Mouse (Mus musculus) liver, adult (tissue): ENCODE results near the gene 4921530L21Rik.

Source experiments
- GATA4 ChIP-seq: IDR thresholded peaks from 2 replicates; pipeline ENCODE4 v1.6.1; 2014; ENCODE audit warnings: mild to moderate bottlenecking, low read length; ENCODE audit not compliant: insufficient replicate concordance

The 4921530L21Rik gene

DNA sequence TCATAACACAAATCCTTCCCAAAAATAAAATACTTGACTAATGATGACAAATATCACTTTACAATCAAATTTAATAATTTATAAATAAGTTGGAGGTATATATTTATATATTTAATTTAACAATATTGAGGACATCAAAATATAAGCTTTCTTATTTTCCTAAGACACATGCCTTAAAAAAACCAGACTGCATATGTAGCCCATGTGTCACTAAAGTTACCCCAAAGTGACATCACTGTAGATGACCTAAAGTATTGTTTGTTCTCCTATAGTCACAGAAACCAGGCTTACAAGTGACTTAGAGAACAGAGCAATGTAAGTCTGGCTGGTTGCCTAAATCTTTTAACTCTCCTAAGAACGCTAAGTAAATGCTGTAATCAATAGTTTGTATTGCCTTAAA, at the start of gene 4921530L21Rik:
4921530L21Rik (plus strand) TSS at position 301 of the 400 bp plus-strand sequence.
- no peak for TF ChIP-seq GATA4

DNA sequence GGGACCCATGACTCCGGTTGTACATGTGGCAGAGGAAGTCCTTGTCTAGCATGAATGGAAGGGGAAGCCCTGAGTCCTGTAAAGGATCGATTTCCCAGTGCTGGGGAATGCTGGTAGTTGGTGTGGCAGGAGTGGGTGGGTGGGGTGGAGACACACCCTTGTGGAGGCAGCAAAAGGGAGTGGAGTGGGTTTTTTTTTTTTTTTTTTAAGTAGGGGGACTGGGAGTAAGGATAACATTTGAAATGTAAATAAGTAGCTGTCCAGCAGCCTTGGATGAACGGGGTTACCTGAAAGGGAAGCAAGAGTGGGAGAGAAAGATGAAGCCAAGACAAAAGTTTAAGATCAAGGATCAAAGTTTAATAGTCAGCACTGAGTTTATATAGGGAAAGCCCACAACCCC, 47.2 kb upstream of the 4921530L21Rik start:
- TF ChIP-seq GATA4, result no peak

DNA sequence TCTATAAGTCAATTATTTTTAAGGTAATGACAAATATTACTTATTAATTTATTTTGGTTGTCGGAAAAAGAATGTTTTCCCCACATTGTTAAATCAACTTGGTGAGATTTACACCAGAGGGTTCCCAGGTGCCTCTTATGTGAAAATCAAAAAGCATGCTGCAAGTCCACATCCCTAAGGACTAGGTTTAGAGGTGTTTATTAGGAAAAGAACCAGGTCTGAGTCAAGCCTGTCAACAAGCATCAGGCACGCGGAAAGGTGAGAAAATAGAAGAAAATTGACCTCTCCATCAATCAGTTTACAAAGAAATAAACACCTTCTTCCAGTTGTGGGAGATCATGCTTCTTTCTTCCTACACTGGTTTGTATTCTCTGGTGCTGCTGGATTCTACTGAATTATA, 18.1 kb upstream of the 4921530L21Rik start:
- no peak for TF ChIP-seq GATA4

DNA sequence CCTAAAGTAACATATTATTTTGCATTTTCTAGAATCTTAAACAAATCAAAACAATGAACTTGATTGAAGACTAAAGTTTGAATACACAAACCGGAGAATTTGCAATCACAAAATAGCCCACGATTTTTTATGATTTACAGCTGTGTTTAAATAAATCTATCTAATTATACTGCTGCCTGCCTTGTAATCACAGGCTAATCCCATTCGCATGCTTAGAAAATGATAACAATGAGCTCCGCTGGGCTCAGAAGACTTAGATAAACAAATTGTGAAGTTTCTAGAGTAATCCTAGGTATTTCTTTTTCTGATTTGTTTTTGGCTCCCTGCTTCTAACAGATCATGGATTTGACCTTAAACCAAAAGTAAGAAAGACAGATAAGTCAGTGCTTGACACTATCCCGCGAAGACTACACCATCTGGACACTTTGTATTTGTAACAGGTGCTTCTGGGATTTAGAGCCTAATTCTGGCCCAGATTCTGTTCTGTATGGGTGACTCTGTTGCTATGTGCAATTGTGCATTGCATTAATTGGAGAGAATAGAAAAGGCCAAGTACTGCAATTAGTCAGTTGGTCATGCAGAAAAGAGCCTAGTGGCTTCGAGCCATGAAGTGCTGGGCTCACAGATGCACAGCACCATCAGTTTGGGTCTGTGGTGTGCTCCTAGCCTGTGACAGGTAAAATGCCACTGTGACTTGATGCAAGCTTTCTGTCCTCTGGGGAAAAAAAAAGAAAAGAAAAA, 15.2 kb upstream of the 4921530L21Rik start:
- TF ChIP-seq GATA4, result no peak

DNA sequence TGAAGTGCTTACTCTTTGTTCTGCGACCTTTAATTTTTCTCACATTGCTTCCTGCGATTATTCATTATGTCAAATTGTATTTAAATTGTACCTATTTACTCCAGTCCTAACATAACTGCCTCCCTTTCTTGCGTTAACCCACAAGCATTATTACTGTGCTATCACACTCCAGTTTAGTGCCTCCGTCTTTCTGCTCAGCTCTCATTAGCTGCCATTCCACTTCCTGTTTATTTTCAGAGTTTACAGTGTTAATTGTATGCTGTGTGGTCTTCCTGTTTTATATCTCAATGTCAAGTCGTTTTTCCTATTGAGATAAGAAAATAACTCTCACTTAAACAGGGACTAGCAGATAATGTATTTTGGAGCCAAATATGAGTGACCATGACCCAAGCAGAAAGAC, 9.0 kb upstream of the 4921530L21Rik start:
- no peak for TF ChIP-seq GATA4

DNA sequence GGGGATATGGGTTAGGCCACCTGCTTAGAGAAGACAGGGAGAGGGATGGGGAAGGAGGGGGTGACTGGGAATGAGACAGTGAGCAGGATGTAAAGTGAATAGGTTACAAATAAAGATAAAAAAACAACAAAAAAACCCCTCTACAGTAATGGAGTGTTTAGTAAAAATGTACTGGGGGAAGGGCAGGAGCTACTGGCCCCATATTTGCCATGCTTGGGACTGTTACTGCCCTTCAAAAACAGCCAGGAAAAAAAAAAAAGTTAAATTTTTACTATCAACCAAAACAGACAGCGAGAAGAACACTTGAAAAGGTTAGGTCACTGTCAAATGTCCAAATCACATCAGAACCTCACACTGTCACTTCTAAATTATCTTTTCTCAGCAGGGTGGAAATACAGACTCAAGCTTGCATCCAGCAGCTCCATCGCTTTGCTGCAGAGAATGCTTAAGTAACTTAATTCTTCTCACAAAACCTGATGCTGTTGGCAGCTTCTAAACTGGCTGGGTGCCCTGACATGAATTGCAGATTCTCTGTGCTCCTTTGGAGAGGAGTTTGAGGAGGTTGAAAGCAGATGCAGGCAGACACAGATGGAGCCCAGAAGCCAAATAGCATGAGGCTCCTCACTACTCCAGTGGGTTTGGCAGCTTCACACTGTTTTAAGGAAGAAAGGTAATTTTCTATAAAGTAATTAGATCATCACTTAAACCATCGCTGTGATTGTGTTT, 4.1 kb upstream of the 4921530L21Rik start:
- no peak for TF ChIP-seq GATA4

DNA sequence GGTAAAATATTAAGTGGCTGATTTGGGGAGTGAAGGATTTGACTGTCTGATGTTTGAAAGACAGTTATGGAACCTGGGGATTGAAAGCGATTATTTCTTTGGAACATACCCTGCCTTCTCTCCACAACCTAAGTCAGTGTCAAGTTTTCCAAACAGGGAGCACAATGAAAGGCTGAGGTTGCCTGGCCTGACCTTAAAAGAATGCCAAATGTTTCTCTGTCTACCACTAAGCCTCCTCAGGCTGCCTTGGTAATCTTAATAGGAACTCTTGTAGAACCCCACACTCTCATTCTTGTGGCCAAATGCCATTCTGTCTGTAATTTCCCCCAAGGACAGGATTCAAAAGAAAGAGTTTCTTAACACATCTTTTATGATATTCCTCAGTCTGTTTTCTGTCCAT, 3.5 kb upstream of the 4921530L21Rik start:
- no peak for TF ChIP-seq GATA4

DNA sequence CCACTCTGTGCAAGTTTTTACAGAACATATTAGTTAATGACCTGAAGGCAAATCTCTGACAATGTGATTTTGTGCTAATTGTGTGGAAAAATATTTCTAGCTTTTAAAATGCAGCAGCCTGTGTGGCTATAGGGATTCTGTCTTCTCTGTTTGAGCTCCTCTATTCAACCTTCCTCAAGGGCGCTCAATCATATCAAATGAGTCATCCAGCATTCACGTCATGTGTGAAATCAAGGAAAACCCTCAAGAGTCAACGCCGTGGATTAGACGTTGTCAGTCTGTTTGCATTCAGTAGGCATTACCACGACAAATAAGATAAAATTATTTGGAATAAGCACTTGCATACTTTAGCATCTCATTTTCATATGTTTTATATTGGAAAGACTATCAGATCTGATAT, 18.4 kb downstream of the 4921530L21Rik start:
- no peak for TF ChIP-seq GATA4

DNA sequence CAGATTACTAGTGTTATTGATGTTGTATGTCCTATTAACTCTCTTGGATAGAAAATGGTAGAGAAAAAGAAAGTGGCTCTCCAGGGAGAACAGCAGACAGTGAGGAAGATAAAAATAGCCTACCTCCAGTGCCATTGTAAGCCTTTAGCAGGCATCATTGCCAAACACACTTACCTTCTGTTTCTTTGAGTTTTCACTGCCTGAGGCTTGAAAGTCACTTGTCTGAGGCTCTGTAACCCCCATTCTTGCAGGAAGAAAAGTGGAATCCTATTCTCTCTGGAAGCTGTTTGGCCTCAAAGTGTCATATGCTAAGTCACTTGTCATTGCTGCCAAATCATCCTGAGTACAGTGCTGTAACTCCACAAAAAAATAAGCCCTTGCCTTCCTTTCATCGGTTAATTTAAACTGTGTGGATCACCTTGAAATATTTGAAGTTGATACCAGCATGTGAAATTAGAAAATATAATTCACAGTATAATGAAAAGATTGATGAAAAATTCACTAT, 23.6 kb downstream of the 4921530L21Rik start:
- TF ChIP-seq GATA4, result no peak

DNA sequence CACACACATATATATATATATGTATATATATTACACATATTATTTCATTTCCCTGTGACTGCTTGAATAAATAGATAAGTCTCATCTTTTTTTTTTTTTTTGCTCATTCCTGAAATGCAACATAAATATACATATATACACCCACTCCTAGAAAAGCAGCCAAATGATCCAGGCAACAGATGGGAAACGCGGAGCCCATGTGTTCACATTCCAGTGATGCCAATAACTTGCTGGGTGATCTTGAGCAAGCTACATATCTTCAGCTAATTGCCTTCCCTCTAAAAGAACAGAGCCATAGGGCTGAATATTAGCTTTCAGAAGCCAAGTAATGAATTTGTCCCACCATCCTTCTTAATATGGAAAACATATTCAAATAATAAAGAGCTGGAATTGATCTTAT, 32.2 kb downstream of the 4921530L21Rik start:
- TF ChIP-seq GATA4, result no peak

DNA sequence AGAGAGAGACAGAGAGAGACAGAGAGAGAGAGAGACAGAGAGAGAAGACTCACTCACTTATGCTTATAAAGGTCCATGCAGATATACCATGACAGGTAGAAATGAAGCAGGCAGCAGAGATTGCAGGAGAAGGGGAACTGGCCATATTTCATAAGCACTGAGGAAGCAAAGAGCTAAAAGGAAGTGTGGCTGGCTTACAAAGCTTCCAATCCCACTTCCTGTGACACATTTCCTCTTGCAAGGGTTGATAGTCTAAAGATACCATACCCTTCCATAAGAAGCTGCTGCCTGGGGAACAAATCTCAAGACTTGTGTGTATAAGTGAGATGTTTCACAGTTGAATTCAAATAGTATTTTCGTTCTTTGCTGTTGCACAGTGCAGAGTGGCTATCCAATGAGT, 45.7 kb downstream of the 4921530L21Rik start:
- TF ChIP-seq GATA4, result no peak

DNA sequence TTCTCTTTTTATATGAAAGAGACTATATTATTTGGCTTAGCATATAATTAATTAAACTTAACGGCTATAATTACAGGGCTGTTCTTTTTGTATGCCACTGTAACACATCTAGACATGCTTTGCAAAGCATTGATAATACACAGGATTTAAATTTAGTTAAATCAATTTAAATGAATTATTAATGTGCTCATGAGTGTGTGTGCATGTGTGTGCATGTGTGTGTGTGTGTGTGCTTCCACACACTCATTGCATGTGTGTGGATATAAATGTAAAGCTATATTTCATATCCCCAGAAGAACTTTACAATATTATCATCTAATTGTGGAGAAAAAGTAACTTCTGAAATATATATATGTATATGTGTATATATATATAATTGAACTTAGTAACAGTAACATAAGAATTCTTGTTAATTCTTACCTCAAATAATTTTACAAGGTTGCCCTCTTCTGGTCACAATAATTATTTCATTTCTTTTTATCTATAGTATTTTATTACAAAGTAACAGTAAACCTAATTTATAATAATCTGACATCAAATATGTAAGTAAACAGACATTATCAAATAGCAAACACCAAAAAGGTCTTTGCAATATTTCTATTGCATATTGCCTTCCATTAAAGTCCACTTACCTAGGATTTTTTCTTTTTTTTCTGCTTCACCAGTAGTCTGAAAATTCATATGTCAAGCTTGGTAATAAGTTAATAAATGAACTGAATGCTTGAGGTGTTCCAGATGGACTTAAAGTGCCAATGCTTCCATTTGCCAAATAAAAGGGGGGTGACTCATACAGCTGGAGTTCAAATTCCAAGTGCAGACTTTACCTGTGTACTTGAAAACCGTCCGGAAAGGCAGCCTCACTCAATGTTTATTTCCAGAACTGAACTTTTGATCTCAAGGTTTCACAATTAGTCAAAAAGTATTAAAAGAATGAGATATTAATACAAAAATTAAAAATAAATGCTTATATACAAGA, 47.0 kb downstream of the 4921530L21Rik start:
- TF ChIP-seq GATA4, result no peak
